Mouse (Mus musculus): ENCODE measurements around the gene Zfp853. TPM values are rescaled to one million over a fixed set of nuclear protein-coding genes. Genes with fewer than 3 reads are reported as not detected.

Gene Zfp853
- polyA plus RNA-seq, 1 experiment from 2014 or later = not detected

DNA sequence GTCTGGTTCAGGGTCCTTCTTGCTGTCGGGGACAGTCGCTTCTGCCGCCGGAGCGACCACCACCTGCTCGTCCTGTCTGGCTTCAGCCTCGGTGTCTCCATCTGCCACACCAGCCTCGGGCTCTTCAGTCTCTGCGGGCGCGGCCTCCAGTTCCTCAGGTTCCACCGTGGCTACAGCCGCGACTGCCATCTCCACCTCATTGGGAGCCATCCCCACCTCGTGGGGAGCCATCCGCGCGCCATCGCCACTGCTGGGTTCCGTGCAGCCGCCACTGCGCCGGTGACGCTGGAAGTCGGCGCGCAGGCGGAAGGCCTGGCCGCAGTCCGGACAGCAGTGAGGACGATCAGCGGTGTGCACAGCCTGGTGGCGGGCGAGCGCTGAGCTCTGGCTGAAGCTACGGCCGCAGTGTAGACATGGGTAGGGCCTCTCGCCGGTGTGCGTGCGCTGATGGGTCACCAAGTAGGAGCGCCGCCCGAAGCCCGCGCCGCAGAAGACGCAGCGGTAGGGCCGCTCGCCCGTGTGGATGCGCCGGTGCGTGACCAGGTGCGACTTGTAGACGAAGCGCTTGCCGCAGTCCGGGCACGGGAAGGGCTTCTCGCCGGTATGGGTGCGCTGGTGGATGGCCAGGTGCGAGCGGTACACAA lies 38.8 kb downstream of the Zfp853 start:
- Histone ChIP-seq H3K4me3 (ENCODE audit: low read depth, low read length) (peak overlapping the region; percentile 31; the same call in 1 of the 2 replicates), H3K4me2 (ENCODE audit: low read length) (peak overlapping the region; percentile 61; the same call in 1 of the 2 replicates), H3K27ac (ENCODE audit: low read depth, low read length) (no peak overlapping the region), H3K4me1 (ENCODE audit: control insufficient read depth, insufficient read depth, low read length) (peaks cover 2% of the 10 kb centered on the region; the same call in 1 of the 2 replicates), H3K27me3 (replicated peaks; ENCODE audit: control insufficient read depth, insufficient read depth, low read length) (peaks cover 54% of the 10 kb centered on the region), H3K9me3 (replicated peaks; ENCODE audit: control insufficient read depth, low read length) (no peaks in the 10 kb centered on the region), H3K9ac (ENCODE audit: low read length) (peak overlapping the region; percentile 35), H3K36me3 (ENCODE audit: control insufficient read depth, insufficient read depth, low read length) (peaks cover 82% of the 10 kb centered on the region)
- no peak for DNase-seq (ENCODE audit: low spot score)
- ATAC-seq = no peak; the same call in 1 of the 2 replicates
- 15% methylated on average over 66 of the region's 66 CpGs for WGBS

DNA sequence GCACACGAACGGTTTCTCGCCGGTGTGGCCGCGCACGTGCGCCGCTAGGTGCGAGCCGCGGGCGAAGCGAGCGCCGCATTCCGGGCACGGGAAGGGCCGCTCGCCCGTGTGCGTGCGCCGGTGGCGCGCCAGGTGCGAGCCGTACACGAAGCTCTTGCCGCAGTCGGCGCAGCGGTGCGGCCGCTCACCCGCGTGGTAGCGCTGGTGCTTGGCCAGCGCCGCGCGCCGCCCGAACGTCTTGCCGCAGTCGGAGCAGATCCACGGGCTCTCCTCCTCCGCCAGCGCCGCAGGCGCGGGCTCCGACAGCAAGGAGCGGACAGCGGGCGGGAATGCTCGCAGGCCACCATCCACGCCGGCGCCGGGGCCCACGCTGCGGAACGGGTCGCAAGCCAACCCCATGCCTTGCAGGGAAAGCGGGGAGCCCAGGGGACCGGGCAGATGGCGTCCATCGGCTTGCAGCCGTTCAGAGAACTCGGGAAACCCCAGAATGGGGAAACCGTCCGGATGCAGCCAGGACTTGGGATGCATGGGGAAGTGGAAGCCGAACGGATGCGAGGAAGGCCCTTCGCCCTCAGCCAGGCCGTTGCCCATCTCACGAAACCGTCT lies 39.4 kb downstream of the Zfp853 start:
- H3K9ac ChIP-seq (ENCODE audit: low read length) = peak overlapping the region; percentile 35
- peaks cover 83% of the 10 kb centered on the region for H3K36me3 ChIP-seq (ENCODE audit: control insufficient read depth, insufficient read depth, low read length)
- H3K9me3 ChIP-seq (replicated peaks; ENCODE audit: control insufficient read depth, low read length) = no peaks in the 10 kb centered on the region
- H3K4me2 ChIP-seq (ENCODE audit: low read length) = peak overlapping the region; percentile 61
- peak overlapping the region; percentile 31 for H3K4me3 ChIP-seq (ENCODE audit: low read depth, low read length)
- H3K4me1 ChIP-seq (ENCODE audit: control insufficient read depth, insufficient read depth, low read length) = peaks cover 2% of the 10 kb centered on the region; the same call in 1 of the 2 replicates
- DNase-seq (ENCODE audit: low spot score) (peak; percentile 49), ATAC-seq (peak; percentile 38; the same call in 1 of the 2 replicates)
- peaks cover 54% of the 10 kb centered on the region for H3K27me3 ChIP-seq (replicated peaks; ENCODE audit: control insufficient read depth, insufficient read depth, low read length)
- no peak overlapping the region for H3K27ac ChIP-seq (ENCODE audit: low read depth, low read length)
- WGBS = 8% methylated on average over 74 of the region's 81 CpGs

DNA sequence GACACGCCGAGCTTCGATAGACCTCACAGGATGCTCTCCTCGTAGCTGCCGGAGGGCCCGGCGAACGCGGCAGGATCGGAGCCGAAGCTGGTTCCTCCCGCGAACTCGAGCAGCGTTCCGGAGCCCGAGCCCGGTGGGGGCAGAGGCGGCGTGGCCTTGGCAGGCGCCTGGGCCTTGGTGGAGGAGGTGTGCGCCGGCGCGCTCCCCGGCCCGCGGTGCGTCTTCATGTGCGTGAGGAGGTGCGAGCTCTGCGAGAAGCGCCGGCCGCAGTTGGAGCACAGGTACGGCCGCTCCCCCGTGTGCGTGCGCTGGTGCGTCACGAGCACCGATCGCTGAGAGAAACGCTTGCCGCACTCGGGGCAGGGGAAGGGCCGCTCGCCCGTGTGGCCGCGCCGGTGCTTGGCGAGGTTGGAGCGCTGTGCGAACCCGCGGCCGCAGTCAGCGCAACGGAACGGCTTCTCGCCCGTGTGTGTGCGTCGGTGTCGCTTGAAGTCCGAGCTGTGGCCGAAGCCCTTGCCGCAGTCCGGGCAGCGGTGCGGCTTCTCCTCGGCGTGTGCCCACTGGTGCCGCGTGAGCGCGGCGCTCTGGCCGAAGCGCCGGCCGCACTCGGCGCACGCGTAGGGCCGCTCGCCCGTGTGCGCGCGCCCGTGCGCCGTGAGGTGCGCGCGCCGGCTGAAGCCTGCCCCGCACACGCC lies 40.1 kb downstream of the Zfp853 start:
- DNase-seq (ENCODE audit: low spot score) (peak; percentile 16), ATAC-seq (peak; percentile 40)
- Histone ChIP-seq H3K4me2 (ENCODE audit: low read length) (peak overlapping the region; percentile 61), H3K27me3 (replicated peaks; ENCODE audit: control insufficient read depth, insufficient read depth, low read length) (peaks cover 54% of the 10 kb centered on the region), H3K4me1 (ENCODE audit: control insufficient read depth, insufficient read depth, low read length) (peaks cover 2% of the 10 kb centered on the region; the same call in 1 of the 2 replicates), H3K9ac (ENCODE audit: low read length) (peak overlapping the region; percentile 35), H3K36me3 (ENCODE audit: control insufficient read depth, insufficient read depth, low read length) (peaks cover 85% of the 10 kb centered on the region), H3K4me3 (ENCODE audit: low read depth, low read length) (peak overlapping the region; percentile 31), H3K9me3 (replicated peaks; ENCODE audit: control insufficient read depth, low read length) (no peaks in the 10 kb centered on the region), H3K27ac (ENCODE audit: low read depth, low read length) (no peak overlapping the region)
- WGBS = 4% methylated on average over 102 of the region's 103 CpGs

DNA sequence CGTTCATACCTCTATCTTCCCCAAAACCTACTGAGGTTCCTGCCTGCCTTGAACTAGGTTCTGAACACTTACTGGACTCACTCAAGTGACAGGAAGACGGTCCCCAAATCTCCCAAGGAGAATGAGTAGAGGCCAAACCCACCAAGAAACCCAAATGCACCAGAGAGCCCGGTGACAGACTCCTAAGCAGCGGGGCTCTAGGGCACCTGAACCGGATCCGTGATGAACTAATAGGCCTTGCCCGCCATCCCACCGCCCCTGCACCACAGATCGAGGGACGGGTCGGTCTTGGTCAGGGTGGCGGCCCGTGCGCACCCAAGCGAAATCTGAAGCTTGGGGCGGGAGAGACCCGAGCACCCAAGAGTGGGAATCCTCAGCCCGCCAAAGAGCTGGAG lies 40.6 kb downstream of the Zfp853 start:
- DNase-seq (ENCODE audit: low spot score) = no peak
- Histone ChIP-seq H3K4me2 (ENCODE audit: low read length) (no peak overlapping the region), H3K27me3 (replicated peaks; ENCODE audit: control insufficient read depth, insufficient read depth, low read length) (peaks cover 54% of the 10 kb centered on the region), H3K9ac (ENCODE audit: low read length) (no peak overlapping the region), H3K4me1 (ENCODE audit: control insufficient read depth, insufficient read depth, low read length) (peaks cover 2% of the 10 kb centered on the region; the same call in 1 of the 2 replicates), H3K36me3 (ENCODE audit: control insufficient read depth, insufficient read depth, low read length) (peaks cover 86% of the 10 kb centered on the region), H3K9me3 (replicated peaks; ENCODE audit: control insufficient read depth, low read length) (no peaks in the 10 kb centered on the region), H3K4me3 (ENCODE audit: low read depth, low read length) (peak overlapping the region; percentile 31), H3K27ac (ENCODE audit: low read depth, low read length) (no peak overlapping the region)
- ATAC-seq = no peak
- WGBS = 33% methylated on average over 18 of the region's 18 CpGs

DNA sequence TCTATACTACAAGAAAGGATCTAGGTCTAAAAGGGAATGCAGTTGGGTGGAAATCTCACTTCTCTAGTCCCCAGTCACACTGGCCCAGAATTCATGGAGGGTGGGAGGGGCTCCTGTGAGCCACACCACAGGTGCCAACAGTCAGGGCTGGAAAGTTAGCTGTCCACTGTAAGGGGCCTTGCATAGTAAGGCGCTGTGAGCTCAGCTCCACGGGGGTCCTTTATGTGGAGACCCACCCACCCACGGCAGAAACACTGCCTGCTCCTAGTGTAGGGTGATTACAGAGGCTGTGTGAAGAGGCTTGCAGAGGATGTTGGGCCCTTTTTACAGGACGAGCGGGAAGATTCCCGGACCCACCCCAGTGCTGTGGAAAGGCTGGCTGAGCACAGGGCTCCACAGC lies 41.4 kb downstream of the Zfp853 start:
- no peak for DNase-seq (ENCODE audit: low spot score)
- H3K36me3 ChIP-seq (ENCODE audit: control insufficient read depth, insufficient read depth, low read length) = peaks cover 89% of the 10 kb centered on the region
- H3K27ac ChIP-seq (ENCODE audit: low read depth, low read length) = no peak overlapping the region
- no peak overlapping the region for H3K4me2 ChIP-seq (ENCODE audit: low read length)
- H3K9me3 ChIP-seq (replicated peaks; ENCODE audit: control insufficient read depth, low read length) = no peaks in the 10 kb centered on the region
- H3K4me3 ChIP-seq (ENCODE audit: low read depth, low read length) = no peak overlapping the region
- no peak overlapping the region for H3K9ac ChIP-seq (ENCODE audit: low read length)
- WGBS = 56% methylated on average over 6 of the region's 6 CpGs
- peaks cover 2% of the 10 kb centered on the region; the same call in 1 of the 2 replicates for H3K4me1 ChIP-seq (ENCODE audit: control insufficient read depth, insufficient read depth, low read length)
- no peak for ATAC-seq
- H3K27me3 ChIP-seq (replicated peaks; ENCODE audit: control insufficient read depth, insufficient read depth, low read length) = peaks cover 50% of the 10 kb centered on the region

DNA sequence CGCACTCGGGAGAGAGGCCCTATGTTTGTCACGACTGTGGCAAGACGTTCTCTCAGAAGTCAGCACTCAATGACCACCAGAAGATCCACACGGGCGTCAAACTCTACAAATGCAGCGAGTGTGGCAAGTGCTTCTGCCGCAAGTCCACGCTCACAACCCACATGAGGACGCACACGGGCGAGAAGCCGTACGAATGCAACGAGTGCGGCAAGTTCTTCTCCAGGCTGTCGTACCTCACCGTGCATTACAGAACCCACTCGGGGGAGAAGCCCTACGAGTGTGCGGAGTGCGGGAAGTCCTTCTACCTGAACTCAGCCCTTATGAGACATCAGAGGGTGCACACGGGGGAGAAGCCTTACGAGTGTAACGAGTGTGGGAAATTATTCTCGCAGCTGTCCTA lies 48.5 kb downstream of the Zfp853 start:
- Histone ChIP-seq H3K4me3 (ENCODE audit: low read depth, low read length) (no peak overlapping the region), H3K4me2 (ENCODE audit: low read length) (no peak overlapping the region), H3K36me3 (ENCODE audit: control insufficient read depth, insufficient read depth, low read length) (peaks cover 100% of the 10 kb centered on the region), H3K27ac (ENCODE audit: low read depth, low read length) (no peak overlapping the region), H3K9ac (ENCODE audit: low read length) (no peak overlapping the region), H3K9me3 (replicated peaks; ENCODE audit: control insufficient read depth, low read length) (no peaks in the 10 kb centered on the region), H3K4me1 (ENCODE audit: control insufficient read depth, insufficient read depth, low read length) (no peaks in the 10 kb centered on the region), H3K27me3 (replicated peaks; ENCODE audit: control insufficient read depth, insufficient read depth, low read length) (no peaks in the 10 kb centered on the region)
- DNase-seq (ENCODE audit: low spot score) (no peak), ATAC-seq (no peak)
- WGBS = 97% methylated on average over 26 of the region's 26 CpGs

Other genes with a start within 250 kb of the Zfp853 start
- gene Rnf216, start 180.6 kb downstream of the Zfp853 start, polyA plus RNA-seq (2014; fragmentation: Nextera tagmentation; extraction: Ambion mirVana) = 26.9 and 38.6 TPM in 2 replicates
- not detected in 2 replicates for gene Olfr718-ps1, start 146.0 kb downstream of the Zfp853 start, polyA plus RNA-seq (2014; fragmentation: Nextera tagmentation; extraction: Ambion mirVana)
- gene Rbak, start 112.8 kb downstream of the Zfp853 start, polyA plus RNA-seq (2014; fragmentation: Nextera tagmentation; extraction: Ambion mirVana) = 8.4 and 9.2 TPM in 2 replicates
- gene Spdye4b, start 112.6 kb downstream of the Zfp853 start, polyA plus RNA-seq (2014; fragmentation: Nextera tagmentation; extraction: Ambion mirVana) = not detected in 2 replicates
- not detected in 2 replicates for gene Spdye4a, start 66.7 kb downstream of the Zfp853 start, polyA plus RNA-seq (2014; fragmentation: Nextera tagmentation; extraction: Ambion mirVana)
- 23.1 and 26.2 TPM in 2 replicates for gene Zfp12, start 58.5 kb downstream of the Zfp853 start, polyA plus RNA-seq (2014; fragmentation: Nextera tagmentation; extraction: Ambion mirVana)
- 3.3 and 3.7 TPM in 2 replicates for gene Zfp316, start 23.6 kb downstream of the Zfp853 start, polyA plus RNA-seq (2014; fragmentation: Nextera tagmentation; extraction: Ambion mirVana)
- gene E130309D02Rik, start 21.7 kb upstream of the Zfp853 start, polyA plus RNA-seq (2014; fragmentation: Nextera tagmentation; extraction: Ambion mirVana) = 32.3 and 39.3 TPM in 2 replicates
- 68.3 and 71.5 TPM in 2 replicates for gene Zdhhc4, start 35.6 kb upstream of the Zfp853 start, polyA plus RNA-seq (2014; fragmentation: Nextera tagmentation; extraction: Ambion mirVana)
- 0.18 and 0.77 TPM in 2 replicates for gene Grid2ip, start 63.7 kb upstream of the Zfp853 start, polyA plus RNA-seq (2014; fragmentation: Nextera tagmentation; extraction: Ambion mirVana)
- 137 and 144 TPM in 2 replicates for gene Kdelr2, start 110.2 kb upstream of the Zfp853 start, polyA plus RNA-seq (2014; fragmentation: Nextera tagmentation; extraction: Ambion mirVana)
- 9.7 and 11.2 TPM in 2 replicates for gene Daglb, start 171.0 kb upstream of the Zfp853 start, polyA plus RNA-seq (2014; fragmentation: Nextera tagmentation; extraction: Ambion mirVana)
- 383 and 409 TPM in 2 replicates for gene Rac1, start 234.4 kb upstream of the Zfp853 start, polyA plus RNA-seq (2014; fragmentation: Nextera tagmentation; extraction: Ambion mirVana)